Mouse (Mus musculus) c-Kit-negative CD71-positive TER-119-positive erythroid progenitor cells, embryonic 14.5 days (primary cell): Measurements from ENCODE around the gene Pck2.

Experiments
- DNase-seq: peaks from one replicate; pipeline ENCODE4 v3.0.0-alpha.2; 2013; ENCODE audit warnings: low read depth, low spot score

Pck2 gene

DNA sequence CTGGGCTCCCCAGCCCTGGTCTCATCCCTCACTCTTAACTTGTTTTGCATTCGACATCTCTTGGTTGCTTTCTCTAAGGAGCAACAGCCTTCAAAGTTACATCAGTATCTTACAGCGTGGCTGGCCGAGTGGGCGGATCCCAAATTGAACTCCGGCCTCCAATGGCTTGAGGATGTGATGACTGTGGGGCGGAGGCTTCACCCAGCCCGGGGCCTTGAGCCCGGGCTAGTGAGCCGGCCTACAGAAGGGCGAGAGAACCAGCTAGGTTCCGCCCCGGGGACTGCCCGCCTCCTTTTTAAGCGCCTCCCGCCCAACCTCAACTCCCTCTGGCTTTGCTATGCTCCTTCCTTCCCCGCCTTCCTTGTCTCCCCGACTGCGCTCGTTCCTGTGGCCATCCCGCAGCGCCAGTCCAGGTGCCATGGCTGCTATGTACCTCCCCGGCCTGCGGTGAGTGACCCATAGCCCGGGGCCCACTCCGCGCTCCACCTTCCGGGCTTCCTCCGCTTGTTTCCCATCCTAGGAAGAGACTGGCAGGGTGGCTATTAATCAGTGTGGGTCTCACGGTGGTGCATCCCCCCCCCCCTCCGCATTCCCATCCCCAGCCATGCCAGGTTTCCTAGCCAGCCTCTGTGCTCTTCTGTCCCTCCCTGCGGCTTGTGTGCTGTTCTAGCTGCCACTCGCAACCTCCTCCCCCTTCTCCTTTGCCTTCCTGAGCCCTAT, at the start of gene Pck2:
Gene Pck2, plus strand, starts transcription at position 200 of the 720 bp plus-strand sequence.
- DNase-seq: peak; percentile 89

DNA sequence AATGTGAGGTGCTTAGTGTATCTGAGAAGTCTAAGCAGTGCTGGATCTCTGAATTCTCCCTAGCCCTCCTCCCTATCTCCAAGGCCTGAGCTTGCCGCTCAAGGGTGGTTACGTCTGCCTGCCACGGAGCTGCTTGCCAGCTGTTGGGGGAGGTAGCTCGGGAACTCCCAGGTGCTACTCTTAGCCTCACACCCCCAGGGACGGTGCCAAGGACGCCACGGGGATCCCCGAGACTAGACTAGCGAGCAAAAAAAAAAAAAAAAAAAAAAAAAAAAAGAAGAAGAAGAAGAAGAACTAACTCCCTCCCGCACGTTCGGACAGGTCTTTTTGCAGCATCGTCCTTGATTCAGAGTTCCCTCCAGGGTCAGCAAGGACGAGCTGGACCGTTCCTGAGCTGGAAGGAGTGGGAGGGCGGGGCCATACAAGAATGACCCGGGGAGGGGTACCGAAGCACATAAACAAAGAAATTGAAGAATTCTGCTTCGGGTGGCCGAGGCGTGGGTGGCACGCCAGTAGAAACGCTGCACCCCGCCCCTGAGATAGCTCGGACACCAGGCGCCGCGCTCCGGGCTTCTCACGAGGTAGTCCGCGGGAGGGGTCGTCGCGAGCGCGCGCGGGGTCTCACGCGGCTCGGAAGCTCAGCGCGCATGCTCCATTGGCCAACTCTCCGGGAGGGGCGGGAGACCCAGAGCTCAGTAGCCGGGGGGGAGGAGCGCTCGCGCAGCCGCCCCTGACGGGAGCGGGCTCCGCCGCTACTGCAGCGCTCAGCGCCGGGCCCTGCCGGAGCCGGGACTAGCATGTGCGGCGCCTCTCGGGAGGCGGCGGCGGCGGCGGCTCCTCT, 49.5 kb upstream of the Pck2 start, which contains the start of gene Carmil3:
Gene Carmil3, plus strand, starts transcription at position 291 of the 841 bp plus-strand sequence.
- DNase-seq: no peak

DNA sequence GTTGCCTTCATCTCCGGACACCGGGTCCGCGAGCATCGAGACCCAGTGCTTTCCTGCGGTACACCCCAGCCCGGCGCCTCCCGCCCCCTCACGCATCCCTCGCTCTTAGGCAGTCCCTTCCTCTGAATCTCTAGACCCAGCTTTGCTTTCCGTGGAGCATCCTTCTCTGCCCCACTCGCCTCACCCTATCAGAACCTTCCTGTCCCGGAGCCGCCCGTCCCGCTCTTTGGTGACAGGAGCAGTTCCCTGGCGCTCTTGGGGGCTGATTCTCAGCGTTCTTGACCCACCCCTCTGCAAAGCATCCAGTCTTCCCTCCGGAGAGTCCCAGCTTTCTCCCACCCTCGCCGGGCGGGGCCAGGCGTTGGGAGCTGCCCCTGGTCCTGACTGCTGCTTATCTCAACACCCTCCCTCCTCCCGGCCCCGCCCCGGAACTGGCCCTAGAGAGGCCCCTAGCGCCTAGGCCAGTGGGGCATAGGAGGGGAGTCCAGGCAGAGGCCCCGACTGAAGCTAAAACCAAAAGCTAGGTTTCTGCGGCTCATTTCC, 48.7 kb upstream of the Pck2 start:
- DNase-seq: peak; percentile 48

DNA sequence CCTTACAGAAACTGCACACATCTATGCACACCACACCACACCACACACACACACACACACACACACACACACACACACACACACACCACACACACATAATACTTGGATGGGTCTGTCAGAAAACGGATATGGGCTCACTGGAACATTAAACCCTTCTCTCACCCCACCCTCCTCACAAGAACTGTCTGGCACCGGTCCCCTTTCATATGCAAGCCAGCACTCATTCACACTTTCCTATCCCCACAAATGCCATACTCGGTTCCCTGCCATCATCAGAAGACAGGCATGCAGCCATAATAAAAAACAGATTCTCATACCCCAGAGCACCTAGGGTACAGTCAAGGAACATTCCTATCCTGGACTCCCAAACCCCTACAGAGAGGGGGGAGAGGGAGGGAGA, 48.0 kb upstream of the Pck2 start:
- no peak for DNase-seq

DNA sequence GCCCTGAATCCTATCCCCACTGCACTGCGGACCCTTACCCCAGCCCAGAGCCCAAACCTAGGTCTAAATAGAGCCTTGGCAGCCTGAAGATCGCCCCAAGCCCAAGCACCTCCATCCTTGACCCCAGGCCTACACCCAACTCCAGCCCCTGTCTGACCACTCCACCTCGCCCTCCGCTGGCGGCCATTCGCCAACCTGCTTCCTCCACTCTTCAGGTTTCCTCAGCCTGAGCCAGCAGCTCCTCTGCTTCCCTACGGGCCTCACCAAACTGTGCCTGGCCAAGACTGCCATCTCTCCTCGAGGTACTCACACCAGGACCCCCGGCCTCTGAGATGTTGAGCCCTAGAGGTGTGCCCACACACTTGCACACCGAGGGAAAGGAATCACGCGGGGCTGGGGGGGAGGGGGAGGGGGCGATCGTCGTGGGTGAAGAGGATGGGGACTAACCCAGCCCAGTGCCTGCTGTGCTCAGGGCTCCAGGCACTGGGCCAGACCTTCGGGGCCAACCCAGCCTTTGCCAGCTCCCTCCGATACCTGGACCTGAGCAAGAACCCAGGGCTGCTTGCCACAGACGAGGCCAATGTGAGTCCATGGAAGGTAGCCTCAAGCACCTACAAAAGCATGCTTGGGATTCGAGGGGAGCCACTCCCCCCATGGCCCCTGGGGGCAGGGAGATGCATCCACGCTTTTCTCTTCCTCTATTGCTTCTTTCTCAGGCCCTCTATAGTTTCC, 44.4 kb upstream of the Pck2 start:
- no peak for DNase-seq

- no peak for DNase-seq
These were observed 43.2 kb upstream of the Pck2 start for GRCm38 (mm10) chr14:55496761-55497448.

- DNase-seq: peak; percentile 60
These were observed 42.6 kb upstream of the Pck2 start for GRCm38 (mm10) chr14:55497449-55497821.

GRCm38 (mm10) chr14:55505612-55506011, 34.5 kb upstream of the Pck2 start:
- DNase-seq: no peak

- DNase-seq: no peak
These were observed 32.3 kb upstream of the Pck2 start for GRCm38 (mm10) chr14:55507801-55508200.

DNA sequence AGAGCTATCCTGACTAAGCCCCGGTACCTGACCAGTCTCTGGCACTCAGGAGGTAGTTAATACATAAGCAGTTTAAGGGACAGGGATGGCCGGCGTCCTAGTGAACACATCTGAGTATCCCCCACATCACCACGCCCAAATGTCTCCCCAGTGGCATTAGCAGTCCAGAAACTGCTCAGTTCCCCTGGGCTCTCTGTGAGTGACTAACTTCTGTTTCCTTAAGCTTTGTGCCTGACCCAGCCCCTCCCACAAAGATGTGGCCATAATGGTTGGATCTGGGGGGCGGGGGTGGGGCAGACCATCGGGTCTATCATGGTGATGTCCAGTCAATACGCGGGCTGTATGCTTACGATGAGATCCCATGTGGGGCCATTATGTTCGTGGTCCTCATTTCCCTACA, 30.5 kb upstream of the Pck2 start:
- DNase-seq: no peak

GRCm38 (mm10) chr14:55510125-55510731, 29.8 kb upstream of the Pck2 start, which contains the start of gene Cpne6:
Cpne6 (plus strand) TSS chr14:55510445.
- DNase-seq: no peak

GRCm38 (mm10) chr14:55511037-55511436, 29.0 kb upstream of the Pck2 start:
- no peak for DNase-seq

- DNase-seq: no peak
These were observed 26.1 kb upstream of the Pck2 start for GRCm38 (mm10) chr14:55513927-55514326.

- DNase-seq: no peak
These were observed 24.2 kb upstream of the Pck2 start for GRCm38 (mm10) chr14:55515846-55516245.

- no peak for DNase-seq
These were observed 21.2 kb upstream of the Pck2 start for GRCm38 (mm10) chr14:55518897-55519296.

GRCm38 (mm10) chr14:55519604-55520003, 20.5 kb upstream of the Pck2 start:
- DNase-seq: no peak

- no peak for DNase-seq
These were observed 19.4 kb upstream of the Pck2 start for GRCm38 (mm10) chr14:55520451-55521361.

- DNase-seq: no peak
These were observed 16.0 kb upstream of the Pck2 start for GRCm38 (mm10) chr14:55524062-55524461.

GRCm38 (mm10) chr14:55524785-55525184, 15.3 kb upstream of the Pck2 start, which contains the start of gene Nrl:
Nrl (minus strand) TSS chr14:55524981.
- no peak for DNase-seq

- no peak for DNase-seq
These were observed 13.4 kb upstream of the Pck2 start for GRCm38 (mm10) chr14:55526674-55527073.
